Mouse (Mus musculus) lung, postnatal 0 days (tissue): ENCODE results near the gene Gpc5.

Source experiments
- CTCF ChIP-seq: IDR thresholded peaks from 2 replicates; pipeline ENCODE4 v1.5.1; 2016; ENCODE audit warnings: antibody characterized with exemption, mild to moderate bottlenecking
- EP300 ChIP-seq: IDR thresholded peaks from 2 replicates; pipeline ENCODE4 v1.6.1; 2016; ENCODE audit warnings: antibody characterized with exemption, mild to moderate bottlenecking, control low read depth

DNA sequence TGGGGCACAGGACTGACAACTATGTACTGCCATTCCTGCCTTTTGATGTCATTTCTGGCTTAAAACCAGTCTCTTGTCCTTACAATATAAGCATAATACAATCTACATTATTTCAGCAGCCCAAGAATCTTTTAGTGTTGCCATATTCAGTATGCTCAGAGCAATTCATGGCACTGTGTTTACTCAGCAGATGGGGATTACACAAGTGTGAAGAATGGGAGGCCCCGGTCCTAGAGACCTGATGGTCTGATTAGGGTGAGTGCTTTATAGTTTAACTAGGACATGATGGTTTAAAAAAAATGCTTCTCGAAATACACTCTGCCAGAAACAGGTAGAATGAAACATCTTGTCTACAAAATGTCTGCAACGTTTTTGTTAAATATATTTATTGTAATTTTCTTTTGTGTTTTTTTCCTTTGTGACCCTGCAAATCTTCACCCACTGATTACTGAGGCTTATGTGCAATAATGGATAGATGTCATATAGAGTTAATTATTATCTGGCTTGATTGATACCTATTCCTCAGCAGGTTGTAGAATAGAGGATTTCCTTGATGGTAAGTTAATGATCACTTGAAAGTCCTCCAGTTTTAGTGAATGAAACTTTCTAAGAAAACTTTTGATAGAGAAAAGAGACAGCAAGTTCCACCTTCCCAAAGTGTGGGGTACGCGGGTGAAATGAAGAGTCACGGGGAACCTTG, 177.8 kb downstream of the Gpc5 start:
- no peak for TF ChIP-seq CTCF
- TF ChIP-seq EP300, result no peak
